Mouse (Mus musculus) large intestine, adult 2 months (tissue): Measurements from ENCODE around the gene Prame. TPM values are rescaled to one million over a fixed set of nuclear protein-coding genes. Genes with fewer than 3 reads are reported as not detected.
A peak's percentile ranks its signal among the peaks of the same experiment; 100 is the strongest.
"Not testable (repeated sequence)": the region's sequence is repeated elsewhere in the genome, so short reads cannot be mapped to it uniquely, and the experiment has no call there.

Experiments
- DNase-seq: peaks from one replicate; pipeline ENCODE4 v3.0.0-alpha.2; 2012; ENCODE audit warnings: low read depth, low spot score
- WGBS: fragments of 180-500 bp; shearing (Covaris S2); methylation state at CpG from one replicate; pipeline ENCODE4 v1.1.7; 2018; 5-methylcytosine and 5-hydroxymethylcytosine counted together
- polyA plus RNA-seq: library from polyadenylated mRNA; depleted of rRNA; stranded (reverse); fragments of >200 nt; gene quantifications from 2 replicates; pipeline ENCODE4 v1.2.3, GENCODE M21; 2012; rRNA removed

The Prame gene
- not detected in 2 replicates for polyA plus RNA-seq

GRCm38 (mm10) chrX:135627605-135628004 lies at the start of gene Prame:
Gene Prame, minus strand, starts transcription at chrX:135627705.
- WGBS: 85% methylated on average over 11 of the region's 11 CpGs
- DNase-seq: no peak

- WGBS: 34% methylated on average over 9 of the region's 9 CpGs
- DNase-seq: no peak
These were observed 24.8 kb upstream of the Prame start for GRCm38 (mm10) chrX:135652173-135652772.

- DNase-seq: not testable (repeated sequence)
These were observed 26.0 kb downstream of the Prame start for GRCm38 (mm10) chrX:135601298-135602029.

GRCm38 (mm10) chrX:135598677-135599076 lies 28.8 kb downstream of the Prame start, which contains the start of gene Nxf7:
Gene Nxf7, minus strand, starts transcription at chrX:135598777.
- DNase-seq: no peak
- 68% methylated on average over 2 of the region's 2 CpGs for WGBS

More at GRCm38 (mm10) chrX:135601298-135602029, 26.0 kb downstream of the Prame start:
- 66% methylated on average over 3 of the region's 3 CpGs for WGBS

GRCm38 (mm10) chrX:135598096-135598495 lies 29.4 kb downstream of the Prame start:
- 68% methylated on average over 13 of the region's 13 CpGs for WGBS
- no peak for DNase-seq

- no peak for DNase-seq
- WGBS: 72% methylated on average over 1 of the region's 1 CpGs
These were observed 51.1 kb downstream of the Prame start for GRCm38 (mm10) chrX:135576412-135576811.

GRCm38 (mm10) chrX:135574958-135575628 lies 52.4 kb downstream of the Prame start:
- WGBS: 59% methylated on average over 9 of the region's 9 CpGs
- DNase-seq: not testable (repeated sequence)

- 26% methylated on average over 8 of the region's 8 CpGs for WGBS
- not testable (repeated sequence) for DNase-seq
These were observed 53.1 kb downstream of the Prame start for GRCm38 (mm10) chrX:135574261-135574957.

GRCm38 (mm10) chrX:135569467-135569866 lies 58.0 kb downstream of the Prame start:
- 20% methylated on average over 2 of the region's 2 CpGs for WGBS
- DNase-seq: peak; percentile 7

GRCm38 (mm10) chrX:135564934-135565333 lies 62.6 kb downstream of the Prame start:
- 52% methylated on average over 4 of the region's 4 CpGs for WGBS
- not testable (repeated sequence) for DNase-seq

Other genes with a start within 250 kb of the Prame start
- gene Gm7903, start 193.9 kb downstream of the Prame start, polyA plus RNA-seq: not detected in 2 replicates
- gene AV320801, start 133.1 kb downstream of the Prame start, polyA plus RNA-seq: not detected in 2 replicates
- gene Nxf7, start 28.9 kb downstream of the Prame start, polyA plus RNA-seq: 3.6 and 6.0 TPM in 2 replicates
- gene Tcp11x2, start 66.1 kb upstream of the Prame start, polyA plus RNA-seq: not detected in 2 replicates
- not detected in 2 replicates for gene Tmsb15a, start 97.6 kb upstream of the Prame start, polyA plus RNA-seq
- gene Armcx5, start 115.0 kb upstream of the Prame start, polyA plus RNA-seq: 0.62 and 1.1 TPM in 2 replicates
- gene Gprasp1, start 115.0 kb upstream of the Prame start, polyA plus RNA-seq: 4.2 and 9.0 TPM in 2 replicates
- gene Bhlhb9, start 169.9 kb upstream of the Prame start, polyA plus RNA-seq: 0.55 and 0.60 TPM in 2 replicates
- 0.68 and 1.3 TPM in 2 replicates for gene Gprasp2, start 211.3 kb upstream of the Prame start, polyA plus RNA-seq